Mouse (Mus musculus) lung, adult 2 months (tissue): ENCODE measurements around the gene Nrf1. TPM values are rescaled to one million over a fixed set of nuclear protein-coding genes. Genes with fewer than 3 reads are reported as not detected.

Experiments used
- DNase-seq: peaks from one replicate; pipeline ENCODE4 v3.0.0; 2022
- H3K4me1 ChIP-seq: fragments of 200-500 bp; 2 replicates; pipeline ENCODE4 v1.6.1; 2011; ENCODE audit warnings: low read length; ENCODE audit not compliant: control insufficient read depth, insufficient read depth
- H3K4me3 ChIP-seq: fragments of 200-500 bp; replicated peaks from 2 replicates; pipeline ENCODE3; 2011; ENCODE audit warnings: low read depth, mild to moderate bottlenecking, control low read depth, low read length; ENCODE audit errors: extremely low read depth
- CTCF ChIP-seq: fragments of 200-500 bp; IDR thresholded peaks from 2 replicates; pipeline ENCODE4 v1.5.1; 2011; ENCODE audit warnings: mild to moderate bottlenecking, low read length, control low read depth; ENCODE audit not compliant: insufficient read depth
- POLR2A ChIP-seq: fragments of 200-500 bp; IDR thresholded peaks from 2 replicates; pipeline ENCODE4 v1.6.1; 2011; ENCODE audit warnings: low read depth, mild to moderate bottlenecking, control low read depth, low read length, borderline replicate concordance; ENCODE audit errors: extremely low read depth
- WGBS: fragments of 180-500 bp; shearing (Covaris S2); methylation state at CpG from one replicate; pipeline ENCODE4 v1.1.7; 2018; 5-methylcytosine and 5-hydroxymethylcytosine counted together
- polyA plus RNA-seq: library from polyadenylated mRNA; depleted of rRNA; stranded (reverse); fragments of >200 nt; gene quantifications from 2 replicates; pipeline ENCODE4 v1.2.3, GENCODE M21; 2012

Nrf1 gene
- polyA plus RNA-seq, 1 experiment, result 31.9 TPM

- DNase-seq, result no peak
- H3K4me1 ChIP-seq, result no peaks in the 10 kb centered on the region
- H3K4me3 ChIP-seq, result no peak overlapping the region
- TF ChIP-seq POLR2A (no peak), CTCF (no peak)
- over 99% methylated on average over 2 of the region's 2 CpGs for WGBS
These were observed 19.0 kb downstream of the Nrf1 start for GRCm38 (mm10) chr6:30066746-30067145.

- Histone ChIP-seq H3K4me3 (no peak overlapping the region), H3K4me1 (no peaks in the 10 kb centered on the region; the same call in 1 of the 2 replicates)
- 85% methylated on average over 3 of the region's 3 CpGs for WGBS
- no peak for DNase-seq
- TF ChIP-seq CTCF (no peak), POLR2A (no peak)
These were observed 24.7 kb downstream of the Nrf1 start for GRCm38 (mm10) chr6:30072476-30072875.

GRCm38 (mm10) chr6:30078938-30079529 lies 31.2 kb downstream of the Nrf1 start:
- no peak for DNase-seq
- peaks cover 2% of the 10 kb centered on the region; the same call in 1 of the 2 replicates for H3K4me1 ChIP-seq
- TF ChIP-seq CTCF, result no peak
- no peak for TF ChIP-seq POLR2A
- WGBS, result 81% methylated on average over 4 of the region's 4 CpGs
- H3K4me3 ChIP-seq, result no peak overlapping the region

GRCm38 (mm10) chr6:30081339-30081738 lies 33.6 kb downstream of the Nrf1 start:
- H3K4me1 ChIP-seq, result peaks cover 2% of the 10 kb centered on the region; the same call in 1 of the 2 replicates
- H3K4me3 ChIP-seq, result no peak overlapping the region
- no peak for DNase-seq
- 61% methylated on average over 3 of the region's 3 CpGs for WGBS
- 0 out of 2 replicates have a peak, but pooled peaks have one; percentile 5 for TF ChIP-seq CTCF
- TF ChIP-seq POLR2A, result no peak

GRCm38 (mm10) chr6:30083307-30083706 lies 35.5 kb downstream of the Nrf1 start:
- TF ChIP-seq CTCF (no peak), POLR2A (no peak)
- H3K4me3 ChIP-seq, result no peak overlapping the region
- WGBS, result 98% methylated on average over 1 of the region's 1 CpGs

GRCm38 (mm10) chr6:30085351-30085750 lies 37.6 kb downstream of the Nrf1 start:
- H3K4me1 ChIP-seq, result no peaks in the 10 kb centered on the region; the same call in 1 of the 2 replicates
- TF ChIP-seq CTCF (no peak), POLR2A (no peak)
- 48% methylated on average over 2 of the region's 2 CpGs for WGBS
- no peak for DNase-seq
- no peak overlapping the region for H3K4me3 ChIP-seq

More at GRCm38 (mm10) chr6:30083307-30083706, 35.5 kb downstream of the Nrf1 start:
- peaks cover 2% of the 10 kb centered on the region; the same call in 1 of the 2 replicates for H3K4me1 ChIP-seq
- DNase-seq, result no peak

GRCm38 (mm10) chr6:30091221-30091620 lies 43.4 kb downstream of the Nrf1 start:
- H3K4me3 ChIP-seq, result no peak overlapping the region
- DNase-seq, result no peak
- TF ChIP-seq POLR2A (no peak), CTCF (no peak)
- H3K4me1 ChIP-seq, result no peaks in the 10 kb centered on the region
- WGBS, result 70% methylated on average over 4 of the region's 4 CpGs

- H3K4me3 ChIP-seq, result no peak overlapping the region
- WGBS, result 75% methylated on average over 6 of the region's 6 CpGs
- TF ChIP-seq POLR2A (no peak), CTCF (no peak)
- no peak for DNase-seq
- H3K4me1 ChIP-seq, result no peaks in the 10 kb centered on the region
These were observed 45.0 kb downstream of the Nrf1 start for GRCm38 (mm10) chr6:30092816-30093215.

GRCm38 (mm10) chr6:30101773-30102415 lies 54.1 kb downstream of the Nrf1 start:
- TF ChIP-seq CTCF (no peak), POLR2A (no peak)
- Histone ChIP-seq H3K4me3 (no peak overlapping the region), H3K4me1 (no peaks in the 10 kb centered on the region)
- 76% methylated on average over 12 of the region's 12 CpGs for WGBS
- DNase-seq, result no peak

GRCm38 (mm10) chr6:30106091-30106490 lies 58.3 kb downstream of the Nrf1 start:
- no peak for DNase-seq
- TF ChIP-seq CTCF, result no peak
- TF ChIP-seq POLR2A, result no peak

GRCm38 (mm10) chr6:30107456-30107855 lies 59.7 kb downstream of the Nrf1 start:
- no peak for DNase-seq
- Histone ChIP-seq H3K4me1 (no peaks in the 10 kb centered on the region), H3K4me3 (no peak overlapping the region)
- no peak for TF ChIP-seq POLR2A
- no peak for TF ChIP-seq CTCF
- WGBS, result 74% methylated on average over 2 of the region's 2 CpGs

More at GRCm38 (mm10) chr6:30106091-30106490, 58.3 kb downstream of the Nrf1 start:
- WGBS, result 84% methylated on average over 2 of the region's 2 CpGs
- Histone ChIP-seq H3K4me3 (no peak overlapping the region), H3K4me1 (no peaks in the 10 kb centered on the region)
